Mouse (Mus musculus) NIH3T3 (cell line): Measurements from ENCODE around the gene Rtbdn.
A peak's percentile ranks its signal among the peaks of the same experiment; 100 is the strongest.

Experiments
- DNase-seq: peaks from one replicate; pipeline ENCODE4 v3.0.0-alpha.2; 2012; ENCODE audit warnings: low read depth

Rtbdn gene

DNA sequence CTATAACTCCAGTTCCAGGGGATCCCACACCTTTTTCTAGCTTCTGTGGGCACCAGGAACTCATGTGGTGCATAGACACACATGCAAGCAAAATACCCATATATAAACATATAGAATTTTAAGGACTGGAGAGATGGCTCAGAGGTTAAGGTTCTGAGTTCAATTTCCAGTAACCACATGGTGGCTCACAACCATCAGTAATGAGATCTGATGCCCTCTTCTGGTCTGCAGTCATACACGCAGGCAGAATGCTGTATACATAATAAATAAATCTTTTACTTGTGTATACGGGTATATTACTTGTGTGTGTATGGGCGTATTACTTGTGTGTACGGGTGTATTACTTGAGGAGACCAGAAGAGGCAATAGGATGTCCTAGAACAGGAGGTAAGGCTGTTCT, 17.2 kb downstream of the Rtbdn start:
- DNase-seq = no peak

DNA sequence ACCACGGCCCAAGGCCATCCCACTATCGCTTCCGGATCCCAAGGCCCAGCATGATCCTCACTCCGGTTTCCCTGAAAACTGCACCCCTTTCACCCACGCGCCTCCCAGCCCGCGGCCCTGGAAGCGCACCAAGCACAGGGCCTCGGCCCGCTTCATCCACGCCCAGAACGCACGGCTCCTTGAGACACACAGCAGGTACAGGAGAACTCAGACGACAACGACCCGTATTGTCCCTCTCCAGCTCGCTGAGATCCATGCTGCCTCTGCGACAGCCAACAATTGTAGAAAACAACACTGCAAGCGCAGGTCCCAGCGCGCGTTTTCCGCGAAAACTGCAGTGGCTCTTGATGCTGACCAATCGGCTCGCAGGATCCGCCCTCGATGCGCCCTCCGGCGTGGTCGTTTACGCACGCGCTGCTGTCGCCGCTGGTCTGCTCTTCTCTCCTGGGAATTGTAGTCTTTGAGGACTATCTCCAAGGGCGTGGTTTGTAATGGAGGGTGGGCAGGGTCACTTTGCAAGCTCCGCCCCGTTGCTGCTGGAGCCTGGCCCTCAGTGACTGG, 19.0 kb downstream of the Rtbdn start:
- DNase-seq = peak; percentile 96

DNA sequence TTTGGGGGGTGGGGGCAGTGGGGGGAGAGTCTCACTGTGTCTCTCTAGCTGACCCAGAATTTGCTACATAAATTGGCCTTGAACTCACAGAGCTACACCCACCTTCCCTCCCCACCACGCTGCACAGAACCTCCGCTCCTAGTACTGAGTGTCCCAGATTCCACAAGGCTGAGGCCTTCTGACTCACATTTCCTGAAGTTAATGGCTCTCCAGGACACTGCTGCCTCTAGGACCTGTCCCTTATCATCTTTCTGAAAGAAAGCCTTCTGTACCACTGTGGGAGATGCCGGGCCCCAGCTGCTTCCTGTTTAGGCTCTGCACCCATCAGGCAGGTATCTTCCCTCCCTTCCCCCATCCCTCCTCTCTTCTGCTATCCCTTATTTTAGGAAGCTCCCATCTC, 19.8 kb downstream of the Rtbdn start:
- no peak for DNase-seq

DNA sequence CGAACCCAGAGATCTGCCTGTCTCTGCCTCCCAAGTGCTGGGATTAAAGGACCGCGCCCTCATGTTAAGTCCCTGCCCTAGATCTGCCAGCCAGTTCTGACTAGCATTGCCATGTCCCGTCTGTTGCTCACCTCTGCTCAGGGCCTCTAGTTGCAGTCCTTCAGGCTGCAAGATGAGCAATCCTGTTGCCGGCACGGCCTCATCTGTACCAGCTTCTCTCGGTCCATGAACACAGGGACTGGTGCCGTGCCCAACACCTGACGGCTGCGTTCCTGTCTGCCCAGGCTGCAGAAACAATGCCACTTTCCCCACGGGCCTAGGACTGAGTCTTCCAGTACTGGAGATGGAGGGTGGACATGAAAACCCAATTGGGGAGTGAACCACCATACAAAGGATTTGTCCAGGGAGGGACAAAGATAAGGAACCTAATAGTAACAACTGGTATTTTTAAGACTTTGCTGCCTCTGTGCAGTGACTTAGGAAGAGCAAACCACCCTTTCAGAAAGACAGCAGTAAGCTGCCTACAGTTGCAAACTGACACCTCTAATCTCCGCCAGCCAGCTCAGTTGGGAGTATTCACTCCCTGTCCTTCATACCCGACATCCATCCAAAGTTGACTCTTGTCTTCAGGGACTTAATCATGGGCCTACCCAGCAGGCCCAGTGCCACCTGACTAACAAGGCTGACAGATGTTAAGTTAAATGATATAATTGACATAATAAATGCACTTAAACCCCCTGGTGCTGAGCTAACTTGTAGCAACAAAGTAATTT, 20.9 kb downstream of the Rtbdn start:
- no peak for DNase-seq

DNA sequence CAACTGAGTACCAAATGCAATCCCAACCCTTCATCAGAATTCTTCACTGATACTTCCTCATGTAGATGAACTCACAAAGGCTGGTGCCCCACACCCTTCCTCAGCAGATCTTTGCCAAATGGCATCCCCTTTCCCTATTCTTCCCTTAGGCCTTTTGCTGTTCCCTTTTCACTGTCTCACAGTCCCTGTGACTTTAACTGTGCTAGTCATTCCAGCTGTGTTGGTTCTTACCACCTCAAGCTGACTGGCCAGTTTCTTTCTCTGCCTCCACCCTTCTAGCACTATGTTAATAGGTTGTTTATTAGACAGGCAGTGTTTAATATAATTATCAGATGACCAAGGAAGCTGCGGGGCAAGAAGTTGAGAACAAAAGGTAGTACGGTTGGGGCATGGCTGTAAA, 21.9 kb downstream of the Rtbdn start:
- DNase-seq = no peak

DNA sequence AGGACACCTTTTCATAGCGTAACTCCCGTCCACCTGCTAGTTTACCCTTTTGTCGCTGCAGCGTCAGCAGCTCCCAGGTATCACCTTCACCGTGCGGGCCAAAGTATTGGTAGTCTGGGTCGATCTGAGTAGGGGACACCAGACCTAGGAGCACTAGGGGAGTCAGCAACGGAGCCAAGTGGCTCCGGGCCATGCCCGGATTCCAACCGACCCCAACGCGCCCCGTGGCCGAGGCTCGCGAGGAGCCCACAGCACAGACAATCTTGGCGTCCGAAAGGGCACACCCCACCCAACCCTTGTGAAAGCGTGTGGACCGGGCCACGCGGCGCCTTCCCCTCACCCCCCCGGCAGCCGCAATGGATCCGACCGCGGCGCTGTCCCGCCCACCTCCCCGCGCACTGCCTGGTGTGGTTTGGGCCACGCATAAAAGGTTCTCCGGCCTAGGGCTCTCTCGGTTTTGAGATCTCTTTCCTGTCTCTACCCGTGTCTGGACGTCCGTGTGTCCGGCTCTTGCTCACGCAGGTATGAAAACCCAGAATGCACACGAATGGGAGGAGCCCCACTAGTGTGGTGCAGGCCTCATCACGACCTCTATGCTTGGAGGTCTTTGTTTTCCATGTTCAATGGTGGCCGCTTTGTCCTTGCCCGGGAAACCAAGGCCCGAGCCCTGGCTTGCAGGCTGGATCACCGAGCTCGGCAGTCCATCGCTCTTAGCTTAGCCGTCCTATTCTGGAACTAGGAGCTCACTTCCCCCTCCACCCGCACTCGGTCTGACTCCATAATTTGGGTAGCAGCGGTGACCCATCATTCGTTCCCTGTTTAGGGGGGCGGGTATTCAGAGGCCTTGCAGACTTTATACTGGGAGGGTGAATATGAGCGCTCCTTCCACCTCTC, 22.7 kb downstream of the Rtbdn start, which contains the start of the genes Gm49661, Prdx2 and Rnaseh2a:
Gm49661 (minus strand) TSS at position 193 of the 894 bp plus-strand sequence.
Prdx2 (plus strand) TSS at position 347 of the 894 bp plus-strand sequence.
Rnaseh2a (minus strand) TSS at position 527 of the 894 bp plus-strand sequence.
- peak; percentile 87 for DNase-seq

DNA sequence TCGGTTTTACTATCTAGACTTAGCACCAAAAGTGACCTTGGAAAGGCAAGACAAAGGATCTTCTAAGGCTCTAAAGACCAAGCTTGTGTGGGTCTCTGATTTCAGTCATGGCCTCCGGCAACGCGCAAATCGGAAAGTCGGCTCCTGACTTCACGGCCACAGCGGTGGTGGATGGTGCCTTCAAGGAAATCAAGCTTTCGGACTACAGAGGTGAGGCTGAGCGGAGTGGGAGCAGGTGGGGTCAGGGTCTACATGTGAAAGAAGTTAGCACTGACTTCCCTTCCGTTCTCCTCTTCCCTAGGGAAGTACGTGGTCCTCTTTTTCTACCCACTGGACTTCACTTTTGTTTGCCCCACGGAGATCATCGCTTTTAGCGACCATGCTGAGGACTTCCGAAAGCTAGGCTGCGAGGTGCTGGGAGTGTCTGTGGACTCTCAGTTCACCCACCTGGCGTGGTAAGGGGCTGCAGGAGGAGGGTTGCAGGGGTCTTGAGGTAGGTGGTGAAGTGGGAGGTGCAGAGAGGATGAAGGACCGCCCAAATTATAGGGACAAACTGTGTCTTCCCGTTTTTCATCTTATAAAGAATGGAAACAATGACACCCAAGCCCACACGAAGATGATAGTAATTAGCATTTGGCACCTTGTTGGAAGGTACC, 23.5 kb downstream of the Rtbdn start:
- DNase-seq = no peak

DNA sequence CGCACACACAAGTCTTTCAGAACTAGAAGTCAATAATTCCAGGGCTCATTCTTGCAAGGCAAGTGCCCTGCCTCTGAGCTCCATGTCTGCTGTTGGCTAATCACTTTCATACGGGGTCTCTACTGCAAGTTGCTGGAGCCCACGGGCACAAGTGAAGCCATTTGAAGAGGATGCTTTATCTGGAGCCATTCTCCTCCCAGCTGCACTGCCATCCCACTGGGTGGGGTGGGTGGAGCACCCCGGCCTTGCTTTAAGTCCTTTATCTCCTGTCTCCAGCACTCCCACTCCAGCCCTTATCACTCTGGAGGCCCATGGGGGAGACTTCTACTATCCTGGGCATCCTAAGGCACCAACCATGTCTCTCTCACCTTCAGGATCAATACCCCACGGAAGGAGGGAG, 24.1 kb downstream of the Rtbdn start:
- DNase-seq = no peak

DNA sequence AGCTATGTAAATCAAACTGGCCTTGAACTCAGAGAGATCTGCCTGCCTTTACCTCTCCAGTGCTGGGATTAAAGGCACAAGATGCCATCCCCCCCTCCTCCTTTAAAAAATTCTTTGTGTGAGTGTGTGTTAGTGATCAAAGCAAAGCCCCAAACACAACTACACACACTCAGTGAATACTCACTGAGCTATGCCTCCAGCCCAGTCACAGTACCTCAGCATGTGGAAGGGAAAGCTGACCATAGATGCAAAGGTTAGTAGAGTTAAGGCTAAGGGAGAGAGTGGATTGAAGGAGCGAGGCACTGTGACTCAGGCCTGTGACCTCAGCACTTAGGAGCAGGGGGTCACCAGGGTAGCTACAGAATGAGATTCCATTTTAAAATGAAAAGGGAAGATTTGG, 26.3 kb downstream of the Rtbdn start:
- DNase-seq = no peak

DNA sequence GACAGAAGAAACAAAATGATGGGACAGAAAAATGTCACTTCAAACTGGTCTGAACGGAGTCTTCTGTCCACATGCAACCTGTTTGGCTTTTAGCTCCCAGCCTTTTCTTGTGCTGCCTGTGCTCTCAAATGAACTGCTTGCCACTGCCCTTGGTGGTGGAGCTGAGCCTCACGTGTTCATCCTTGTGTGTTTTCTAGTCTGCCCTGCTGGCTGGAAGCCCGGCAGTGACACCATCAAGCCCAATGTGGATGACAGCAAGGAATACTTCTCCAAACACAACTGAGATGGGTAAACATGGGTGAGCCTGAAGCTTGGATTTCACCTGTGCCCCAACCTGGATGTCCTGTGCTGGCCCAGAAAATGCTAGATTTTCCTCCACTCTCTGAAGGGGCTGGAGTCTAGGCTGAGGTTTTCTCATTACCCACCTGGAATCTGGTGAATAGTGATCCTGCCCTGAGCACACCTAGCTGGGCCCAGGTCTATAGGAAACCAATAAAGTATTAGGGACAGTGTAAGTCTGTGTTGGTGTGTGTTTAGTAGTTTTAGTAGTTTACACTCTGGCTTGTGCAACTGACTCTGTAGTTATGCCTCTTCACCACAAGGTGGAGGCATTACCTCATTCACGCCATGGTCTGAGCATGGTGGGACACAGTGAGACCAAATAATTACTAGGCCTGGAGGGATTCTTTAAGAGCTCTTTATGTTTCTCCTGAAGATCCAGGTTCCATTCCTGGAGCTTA, 27.2 kb downstream of the Rtbdn start:
- peak; percentile 88 for DNase-seq

DNA sequence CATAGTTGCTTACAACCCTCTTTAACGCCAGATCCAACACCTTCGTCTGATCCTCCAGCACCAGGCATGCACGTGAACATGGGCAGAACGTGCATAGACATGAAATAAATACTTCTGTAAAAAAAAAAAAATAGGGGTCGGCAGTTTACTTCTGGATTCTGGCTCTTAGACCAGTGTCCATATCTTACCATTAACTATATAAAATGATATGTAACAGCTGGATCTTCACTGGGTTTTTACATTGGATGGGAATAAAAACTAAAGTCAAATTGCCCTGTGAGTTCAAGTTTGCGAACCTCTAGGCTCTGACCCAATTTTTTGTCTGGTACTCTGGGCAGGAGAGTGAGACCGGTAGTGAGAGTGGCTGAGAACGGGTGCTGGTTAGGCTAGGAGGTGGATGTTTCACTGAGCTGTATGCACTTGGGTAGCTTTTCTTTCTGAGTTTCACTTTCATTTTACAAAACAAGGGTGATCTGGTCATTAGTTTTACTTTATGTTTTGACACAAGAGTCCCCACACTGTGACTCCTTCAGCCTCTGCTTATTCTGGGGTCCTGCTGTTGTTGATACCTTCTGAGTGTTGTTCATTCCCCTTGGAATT, 27.9 kb downstream of the Rtbdn start:
- no peak for DNase-seq

DNA sequence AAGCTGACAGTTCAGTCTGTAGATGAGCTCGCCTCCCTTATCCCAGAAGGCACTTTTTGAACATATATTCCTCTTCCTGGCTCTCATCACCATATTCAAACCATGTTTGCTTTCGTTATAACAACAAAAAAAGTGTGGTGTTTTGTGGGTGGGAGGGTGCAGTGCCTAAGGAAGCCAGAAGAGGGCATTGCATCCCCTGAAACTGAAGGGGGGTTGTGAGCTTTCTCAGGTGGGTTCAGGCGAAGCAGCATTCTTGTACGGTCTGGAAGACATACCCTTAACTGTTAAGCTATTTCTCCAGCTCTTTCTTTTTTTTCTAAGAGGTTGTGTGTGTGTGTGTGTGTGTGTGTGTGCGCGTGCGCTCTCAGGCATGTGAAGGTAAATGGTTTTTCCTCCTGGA, 28.6 kb downstream of the Rtbdn start:
- peak; percentile 87 for DNase-seq

DNA sequence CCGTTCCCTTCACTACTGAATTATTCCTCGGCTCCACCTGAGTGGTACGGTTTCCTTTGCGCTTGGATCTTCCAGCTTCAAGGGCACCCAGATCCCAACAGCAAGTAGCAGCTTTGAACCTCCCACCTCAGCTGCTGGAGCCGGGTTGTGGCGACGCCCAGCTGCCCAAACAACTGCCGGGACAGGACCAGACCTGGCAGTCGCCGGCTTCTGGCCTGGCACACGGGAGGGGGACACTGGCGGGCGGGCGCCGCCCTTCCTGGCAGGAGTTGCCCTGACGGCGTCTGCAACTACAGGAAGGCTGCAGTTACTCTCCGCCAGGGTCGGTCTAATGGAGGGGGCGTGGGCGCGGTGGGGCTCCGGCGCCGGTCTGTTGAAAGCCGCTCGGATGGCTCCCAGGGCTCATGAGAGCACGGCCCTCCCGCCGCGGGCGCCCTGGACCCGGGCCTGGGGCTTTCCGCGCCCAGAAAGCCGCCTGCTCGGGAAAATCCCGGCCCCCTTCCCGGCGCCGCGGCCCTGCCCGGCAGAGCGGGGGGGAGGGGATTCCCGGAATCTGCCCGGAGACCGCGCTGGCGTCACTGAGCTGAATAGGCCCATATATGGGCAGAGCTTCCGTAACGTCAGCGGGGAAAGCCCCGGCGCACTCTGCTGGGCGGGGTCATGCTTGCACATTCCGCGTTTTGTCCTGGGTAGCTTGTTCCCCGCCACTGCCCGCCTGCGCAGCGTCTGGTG, 29.4 kb downstream of the Rtbdn start:
- peak; percentile 97 for DNase-seq

DNA sequence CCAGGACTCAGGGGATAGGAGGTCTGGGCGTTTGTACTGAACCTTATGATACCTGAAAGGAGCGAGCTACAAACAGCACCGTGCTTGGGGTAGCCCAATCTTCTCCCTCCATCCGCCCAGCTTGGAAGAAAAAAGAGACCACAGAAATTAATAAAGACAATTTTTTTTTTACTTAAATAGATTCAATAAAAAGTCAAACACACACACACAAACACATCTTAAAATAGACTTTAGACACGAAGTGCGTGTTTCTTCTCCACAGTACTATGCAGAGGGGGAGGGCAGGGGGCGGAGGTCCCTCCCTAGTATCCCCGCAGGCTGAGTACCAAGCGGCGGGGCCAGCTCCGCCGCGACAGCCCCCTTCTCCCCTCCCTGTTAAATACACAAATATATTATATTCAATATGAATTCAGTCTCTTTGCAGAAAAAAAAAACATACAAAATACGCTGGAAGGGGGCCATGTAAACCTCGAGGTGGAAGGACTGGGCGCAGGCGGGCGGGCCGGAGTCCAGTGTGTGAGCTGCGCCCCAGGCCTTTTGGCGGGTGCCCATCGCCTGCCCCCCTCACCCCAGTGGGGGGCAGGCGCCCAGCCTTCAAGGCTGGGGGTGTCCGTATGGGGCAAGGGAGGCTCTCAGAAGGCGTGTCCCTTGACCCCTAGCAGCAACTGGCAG, 30.1 kb downstream of the Rtbdn start:
- DNase-seq = peak; percentile 72

DNA sequence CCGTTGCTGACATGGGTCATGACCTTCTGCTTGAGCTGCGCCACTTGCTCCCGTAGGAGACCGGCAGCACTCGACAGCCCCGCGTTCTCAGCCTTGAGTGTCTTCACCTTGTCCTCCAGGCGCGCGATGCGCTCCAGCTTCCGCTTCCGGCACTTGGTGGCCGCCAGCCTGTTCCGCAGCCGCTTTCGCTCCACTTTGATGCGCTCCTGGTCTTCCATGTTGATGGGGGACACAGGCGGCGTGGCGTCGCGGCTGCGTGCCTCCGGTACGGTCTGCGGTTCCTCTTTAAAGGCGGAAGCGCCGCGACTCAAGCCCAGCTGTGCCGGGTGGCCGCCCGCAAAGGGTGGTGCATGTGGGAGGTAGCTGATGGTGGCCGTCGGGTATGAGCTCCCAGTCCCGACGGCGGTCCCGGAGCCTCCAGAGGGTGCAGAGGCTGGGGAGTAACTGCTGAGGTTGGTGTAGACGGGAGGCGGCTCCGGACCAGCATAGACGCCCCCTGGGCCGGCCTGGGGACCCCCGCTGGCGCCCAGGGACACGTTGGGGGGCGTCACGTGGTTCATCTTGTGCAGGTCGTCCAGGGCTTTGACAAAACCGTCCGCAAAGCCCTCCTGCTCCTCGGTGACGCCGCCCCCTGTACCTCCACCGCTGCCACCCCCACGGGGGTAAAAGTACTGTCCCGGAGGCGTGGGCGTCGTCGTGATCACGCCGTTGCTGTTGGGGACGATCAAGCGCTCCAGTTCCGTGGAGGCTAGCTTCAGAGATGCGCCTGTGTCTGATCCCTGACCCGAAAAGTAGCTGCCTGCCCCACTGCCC, 30.9 kb downstream of the Rtbdn start:
- DNase-seq = peak; percentile 65

DNA sequence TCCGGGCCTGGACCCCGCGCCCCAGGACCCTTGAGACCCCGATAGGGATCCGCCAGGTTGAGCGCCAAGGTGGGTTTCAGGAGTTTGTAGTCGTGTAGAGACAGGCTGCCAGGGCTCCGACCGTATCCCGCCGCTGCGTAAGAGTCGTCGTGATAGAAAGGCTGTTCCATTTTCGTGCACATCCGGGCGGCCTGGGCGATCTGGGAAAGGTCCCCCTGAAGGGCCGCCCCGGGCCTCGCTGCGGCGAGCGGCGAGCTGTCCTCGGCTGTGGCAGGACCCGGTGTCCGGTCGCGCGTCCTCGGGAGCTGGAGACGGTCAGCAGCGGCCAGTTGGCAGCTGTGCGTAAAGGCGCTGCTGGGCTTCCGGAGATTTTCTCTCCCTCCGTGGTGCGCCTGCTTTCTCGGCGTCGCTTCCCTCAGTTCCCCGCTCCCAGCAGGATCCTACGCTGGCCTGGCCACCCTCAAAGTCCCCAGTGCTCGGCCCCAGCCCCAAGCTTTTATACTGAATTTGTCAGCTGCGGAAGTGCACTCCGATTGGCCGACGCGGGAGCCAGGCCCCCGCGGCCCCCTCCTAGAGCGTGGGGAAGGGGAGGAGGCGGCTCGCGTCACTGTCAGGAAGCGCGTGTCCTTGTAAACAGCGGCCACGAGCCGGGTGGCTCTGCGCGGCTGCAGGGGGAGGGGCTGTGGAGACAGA, 31.6 kb downstream of the Rtbdn start, which contains the start of gene Junb:
Junb (minus strand) TSS at position 471 of the 693 bp plus-strand sequence.
- DNase-seq = peak; percentile 96

DNA sequence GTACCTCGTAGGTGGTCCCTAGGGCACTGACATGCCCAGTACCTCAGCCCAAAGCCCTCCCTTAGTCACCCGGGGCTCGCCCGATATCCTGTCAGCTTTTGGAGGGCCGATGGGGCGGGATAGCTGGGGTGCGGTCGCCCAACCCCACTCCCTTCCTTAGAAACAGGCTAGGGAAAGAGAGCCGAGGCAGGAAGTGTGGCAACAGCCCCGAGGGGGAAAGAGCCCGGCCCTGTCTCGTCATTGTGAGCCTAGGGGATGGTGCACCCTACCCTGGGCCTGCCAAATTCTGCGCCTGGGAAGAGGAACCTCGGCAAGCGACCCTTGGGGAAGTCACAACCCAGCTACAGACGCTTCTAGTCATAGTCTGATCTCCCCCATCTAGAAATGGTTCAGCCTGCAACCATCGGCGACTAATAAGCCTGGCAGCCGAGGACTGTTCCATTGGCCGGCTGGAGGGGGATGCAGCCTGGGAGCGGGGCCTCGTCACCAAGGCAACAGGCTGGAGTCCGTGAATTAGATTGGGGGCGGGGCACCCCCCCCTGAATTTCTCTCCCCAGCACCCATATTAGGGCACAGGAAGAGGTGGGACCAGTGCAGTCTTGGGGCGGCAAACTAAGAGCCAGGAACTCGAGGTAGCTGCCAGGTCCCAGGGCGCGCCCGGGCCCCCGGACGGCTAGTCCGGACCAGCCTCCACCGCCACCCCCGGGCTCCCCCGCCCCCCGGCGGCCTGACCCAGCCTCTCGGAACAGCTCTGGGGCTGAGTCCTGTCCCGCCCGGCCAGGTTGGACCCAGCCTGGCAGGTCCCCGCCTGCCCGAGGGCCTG, 33.0 kb downstream of the Rtbdn start:
- DNase-seq = peak; percentile 97
